Mouse (Mus musculus): ENCODE data around the gene Syt2.

GRCm38 (mm10) chr1:134700634-134701033, 54.2 kb downstream of the Syt2 start:
- TF ChIP-seq CTCF (IDR thresholded peaks at IDR 0.05; ENCODE audit: insufficient read depth, low read length), result no peak
- TF ChIP-seq POLR2A (IDR thresholded peaks at IDR 0.05; ENCODE audit: borderline replicate concordance, extremely low read depth, low read depth, low read length), result no peak
